Mouse (Mus musculus) forebrain, postnatal 0 days (tissue): ENCODE results near the gene Rac1. TPM values are rescaled to one million over a fixed set of nuclear protein-coding genes. Genes with fewer than 3 reads are reported as not detected.

Experiments used
- ATAC-seq: fragments of 200-750 bp; cut with Nextera tagmentation; 2 replicates; pipeline ENCODE4 v1.8.0; 2017; ENCODE audit warnings: mild to moderate bottlenecking, moderate library complexity
- DNase-seq: peaks from one replicate; pipeline ENCODE4 v3.0.0-alpha.2; 2015
- H3K27ac ChIP-seq: fragments of 300-500 bp; sonication (generic); 2 replicates; pipeline ENCODE4 v1.5.1; 2014; ENCODE audit warnings: low read depth, mild to moderate bottlenecking, antibody characterized with exemption, low read length, moderate library complexity, mixed read lengths
- H3K27me3 ChIP-seq: fragments of 300-500 bp; sonication (generic); 2 replicates; pipeline ENCODE4 v1.6.1; 2014; ENCODE audit warnings: mild to moderate bottlenecking, low read length, mixed read lengths; ENCODE audit not compliant: insufficient read depth
- H3K36me3 ChIP-seq: fragments of 300-500 bp; sonication (generic); 2 replicates; pipeline ENCODE4 v1.6.1; 2014; ENCODE audit warnings: mild to moderate bottlenecking, moderate library complexity; ENCODE audit not compliant: insufficient read depth
- H3K4me1 ChIP-seq: fragments of 300-500 bp; sonication (generic); 2 replicates; pipeline ENCODE4 v1.6.1; 2014; ENCODE audit warnings: antibody characterized with exemption; ENCODE audit not compliant: insufficient read depth
- H3K4me2 ChIP-seq: fragments of 300-500 bp; sonication (generic); 2 replicates; pipeline ENCODE4 v1.6.1; 2014; ENCODE audit warnings: low read depth, mild to moderate bottlenecking, moderate library complexity
- H3K4me3 ChIP-seq: fragments of 300-500 bp; sonication (generic); 2 replicates; pipeline ENCODE4 v1.5.1; 2014; ENCODE audit warnings: low read depth, low read length, mixed read lengths
- H3K9ac ChIP-seq: fragments of 300-500 bp; sonication (generic); 2 replicates; pipeline ENCODE4 v1.6.1; 2014; ENCODE audit warnings: mild to moderate bottlenecking
- H3K9me3 ChIP-seq: fragments of 300-500 bp; sonication (generic); 2 replicates; pipeline ENCODE4 v1.6.1; 2016; ENCODE audit warnings: low read length
- CTCF ChIP-seq: sonication (generic); IDR thresholded peaks from 2 replicates; pipeline ENCODE4 v1.5.1; 2016; ENCODE audit warnings: antibody characterized with exemption, control low read depth, low read depth
- WGBS: fragments of 180-500 bp; shearing (Covaris S2); extraction: QIAGEN DNeasy Blood & Tissue Kit; methylation state at CpG from one replicate; pipeline ENCODE4 v1.1.7; 2014; 5-methylcytosine and 5-hydroxymethylcytosine counted together
- polyA plus RNA-seq: library from polyadenylated mRNA; unstranded; fragments of >200 nt; fragmentation: Nextera tagmentation; extraction: Ambion mirVana; gene quantifications from 2 replicates; pipeline ENCODE4 v1.2.1, GENCODE M21; 2015
- total RNA-seq: library from RNA; depleted of rRNA; stranded (reverse); fragments of >200 nt; gene quantifications from 2 replicates; pipeline ENCODE4 v1.2.3, GENCODE M21; 2014

Rac1 gene
- total and polyA plus RNA-seq, 2 experiments from 2014 or later: 197 to 501 TPM

DNA sequence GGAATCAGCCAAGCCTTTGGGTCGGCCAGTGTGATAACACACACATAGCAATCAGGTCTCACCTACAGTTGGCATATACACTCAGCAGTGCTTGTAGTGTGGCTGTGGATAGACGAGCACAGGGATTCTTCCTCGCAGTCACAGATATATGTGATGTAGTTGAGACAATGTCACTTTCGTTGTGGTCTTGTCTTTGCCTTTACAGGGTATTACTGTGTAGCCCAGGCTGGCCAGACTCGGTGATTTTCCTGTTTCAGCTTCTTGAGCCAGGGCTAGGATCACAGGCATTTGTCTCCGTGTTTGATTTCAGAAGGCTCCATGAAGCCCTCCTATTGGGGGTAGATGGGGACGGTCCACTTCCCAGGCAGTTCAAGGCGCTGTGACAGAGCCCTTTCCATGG is 58.2 kb downstream of the Rac1 start:
- Histone ChIP-seq H3K4me3 (no peak overlapping the region), H3K36me3 (peaks cover 37% of the 10 kb centered on the region), H3K27me3 (no peaks in the 10 kb centered on the region), H3K4me1 (no peaks in the 10 kb centered on the region), H3K27ac (no peak overlapping the region), H3K4me2 (no peak overlapping the region), H3K9me3 (no peaks in the 10 kb centered on the region), H3K9ac (no peak overlapping the region)
- ATAC-seq: no peak
- DNase-seq: no peak
- WGBS: 94% methylated on average over 8 of the region's 8 CpGs
- no peak for TF ChIP-seq CTCF

DNA sequence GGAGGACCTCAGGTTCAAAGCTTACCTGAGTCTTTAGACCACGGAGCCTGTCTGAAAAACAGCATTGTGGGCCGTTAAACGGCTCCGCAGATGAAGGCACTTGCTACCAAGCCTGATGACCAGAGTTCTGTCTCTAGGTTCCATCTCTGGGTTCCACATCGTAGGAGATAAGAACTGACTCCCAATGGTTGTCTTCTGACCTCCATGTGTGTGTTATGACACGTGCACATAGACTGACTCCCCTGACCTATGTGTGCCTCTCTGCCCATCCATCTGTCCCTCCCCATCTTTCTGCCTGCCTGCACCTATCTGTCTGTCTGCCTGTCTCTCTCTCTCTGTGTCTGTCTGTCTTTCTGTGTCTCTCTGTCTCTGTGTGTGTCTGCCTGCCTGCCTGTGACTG is 59.9 kb downstream of the Rac1 start:
- H3K9me3 ChIP-seq: no peaks in the 10 kb centered on the region
- TF ChIP-seq CTCF: no peak
- 93% methylated on average over 6 of the region's 6 CpGs for WGBS
- no peak overlapping the region for H3K9ac ChIP-seq
- H3K27ac ChIP-seq: no peak overlapping the region
- 0 out of 2 replicates have a peak, but pooled peaks cover 4% of the 10 kb centered on the region for H3K4me1 ChIP-seq
- DNase-seq (no peak), ATAC-seq (no peak)
- H3K4me2 ChIP-seq: no peak overlapping the region
- peaks cover 31% of the 10 kb centered on the region for H3K36me3 ChIP-seq
- no peak overlapping the region for H3K4me3 ChIP-seq
- H3K27me3 ChIP-seq: no peaks in the 10 kb centered on the region

DNA sequence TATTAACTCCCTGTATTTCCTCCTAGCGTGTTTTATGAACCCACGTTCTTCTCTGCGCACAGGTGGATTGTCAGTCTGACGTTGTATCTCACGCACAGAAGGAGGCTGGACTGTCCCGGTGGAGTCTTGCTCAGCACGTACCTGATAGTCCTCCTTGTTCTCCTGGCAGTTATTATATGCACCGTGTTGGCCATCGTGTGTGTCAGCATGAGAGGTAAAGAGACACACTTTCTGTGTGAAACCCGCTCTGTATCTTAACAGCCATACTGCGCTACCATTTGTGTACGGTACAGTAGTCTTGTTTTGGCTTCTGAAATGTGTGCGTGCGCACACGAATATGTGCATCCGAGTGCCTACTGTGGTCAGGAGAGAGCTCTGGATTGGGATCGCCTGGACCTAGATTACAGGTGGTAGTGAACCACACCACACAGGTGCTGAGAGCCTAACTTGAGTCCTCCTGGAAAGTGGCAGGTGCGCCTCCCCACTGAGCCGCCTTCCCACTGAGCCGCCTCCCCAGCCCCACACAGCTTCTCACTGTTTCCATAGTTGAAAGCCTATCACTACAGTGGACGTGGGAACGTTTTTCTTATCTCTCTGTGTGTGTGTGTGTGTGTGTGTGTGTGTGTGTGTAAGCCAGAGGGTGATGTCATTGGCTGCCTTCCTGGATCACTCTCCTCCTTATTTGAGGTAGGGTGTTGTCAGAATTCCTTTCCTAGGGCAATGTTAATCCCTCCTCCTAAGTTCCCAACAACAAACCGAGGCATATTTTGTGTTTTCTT is 60.8 kb downstream of the Rac1 start:
- no peak overlapping the region for H3K9ac ChIP-seq
- H3K27me3 ChIP-seq: no peaks in the 10 kb centered on the region
- ATAC-seq (no peak), DNase-seq (no peak)
- no peak overlapping the region for H3K27ac ChIP-seq
- WGBS: 94% methylated on average over 23 of the region's 23 CpGs
- TF ChIP-seq CTCF: no peak
- H3K4me1 ChIP-seq: 0 out of 2 replicates have a peak, but pooled peaks cover 4% of the 10 kb centered on the region
- peaks cover 31% of the 10 kb centered on the region for H3K36me3 ChIP-seq
- no peak overlapping the region for H3K4me3 ChIP-seq
- H3K9me3 ChIP-seq: no peaks in the 10 kb centered on the region
- H3K4me2 ChIP-seq: no peak overlapping the region

DNA sequence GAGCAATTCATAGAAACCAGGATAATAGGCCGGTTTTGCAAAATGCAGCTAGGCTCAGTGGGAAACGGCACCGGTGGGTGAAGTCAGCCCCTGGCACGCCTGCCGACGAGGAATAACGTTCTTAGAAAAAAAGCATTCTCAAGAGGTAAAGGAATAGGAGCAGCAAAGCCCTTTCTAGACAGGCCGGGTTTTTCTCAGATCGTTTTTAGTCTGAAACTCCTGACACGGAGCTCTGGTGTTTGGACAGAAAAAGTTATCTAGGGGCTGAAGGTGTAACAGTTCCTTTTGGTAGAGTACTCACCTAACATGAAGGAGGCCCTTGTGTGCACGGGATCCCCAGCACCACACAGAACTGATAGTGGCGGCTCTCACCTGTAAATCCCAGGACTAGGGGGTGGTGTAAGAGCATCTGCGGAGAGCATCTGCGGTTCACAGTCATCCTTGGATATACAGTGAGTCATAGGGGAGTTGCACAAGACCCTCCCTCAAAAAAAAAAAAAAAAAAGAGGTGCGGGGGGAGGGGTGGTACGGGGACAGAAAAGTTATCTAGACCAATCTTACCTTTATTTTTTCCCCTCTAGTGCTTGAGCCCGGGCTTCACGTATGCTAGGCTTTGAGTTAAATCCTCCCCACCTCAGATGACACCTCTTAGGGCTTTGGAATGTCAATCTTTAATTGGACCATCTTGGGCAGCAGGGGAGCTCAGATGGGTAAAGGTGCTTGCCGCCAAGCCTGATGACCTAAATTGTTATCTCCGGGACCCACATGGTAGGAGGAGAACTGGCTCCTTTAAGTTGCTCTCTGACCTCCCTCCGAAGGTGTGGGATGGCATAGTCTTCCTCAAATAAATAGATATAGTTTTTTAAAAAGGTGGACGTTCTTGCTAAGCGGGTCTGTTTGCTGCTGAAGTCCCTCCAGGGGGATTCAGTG is 62.4 kb downstream of the Rac1 start:
- H3K27ac ChIP-seq: no peak overlapping the region; the same call in 1 of the 2 replicates
- H3K9ac ChIP-seq: peak overlapping the region; percentile 59
- H3K36me3 ChIP-seq: peaks cover 31% of the 10 kb centered on the region
- DNase-seq: no peak
- H3K4me1 ChIP-seq: 0 out of 2 replicates have a peak, but pooled peaks cover 4% of the 10 kb centered on the region
- H3K4me3 ChIP-seq: peak overlapping the region; percentile 58
- TF ChIP-seq CTCF: no peak
- WGBS: 36% methylated on average over 23 of the region's 23 CpGs
- peak overlapping the region; percentile 75 for H3K4me2 ChIP-seq
- H3K27me3 ChIP-seq: no peaks in the 10 kb centered on the region
- ATAC-seq: no peak
- H3K9me3 ChIP-seq: no peaks in the 10 kb centered on the region

DNA sequence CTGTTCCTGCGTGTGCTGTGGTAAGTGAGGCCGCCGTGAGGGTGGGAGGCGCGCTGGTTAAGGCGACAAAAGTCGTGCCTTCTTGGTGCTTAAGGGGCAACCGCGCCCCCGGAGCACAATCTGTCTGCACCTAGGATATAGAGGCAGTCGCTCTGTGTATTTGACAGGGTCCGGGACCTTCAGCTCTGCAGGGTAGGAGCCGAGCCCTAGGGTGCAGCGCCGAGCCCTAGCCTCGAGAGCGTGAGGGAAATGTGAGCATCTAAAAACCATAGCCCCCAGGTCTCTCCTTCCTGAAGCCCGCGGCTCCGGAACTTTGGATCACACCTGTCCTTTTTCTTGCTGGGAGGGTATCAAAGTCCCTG is 63.1 kb downstream of the Rac1 start:
- no peak for TF ChIP-seq CTCF

DNA sequence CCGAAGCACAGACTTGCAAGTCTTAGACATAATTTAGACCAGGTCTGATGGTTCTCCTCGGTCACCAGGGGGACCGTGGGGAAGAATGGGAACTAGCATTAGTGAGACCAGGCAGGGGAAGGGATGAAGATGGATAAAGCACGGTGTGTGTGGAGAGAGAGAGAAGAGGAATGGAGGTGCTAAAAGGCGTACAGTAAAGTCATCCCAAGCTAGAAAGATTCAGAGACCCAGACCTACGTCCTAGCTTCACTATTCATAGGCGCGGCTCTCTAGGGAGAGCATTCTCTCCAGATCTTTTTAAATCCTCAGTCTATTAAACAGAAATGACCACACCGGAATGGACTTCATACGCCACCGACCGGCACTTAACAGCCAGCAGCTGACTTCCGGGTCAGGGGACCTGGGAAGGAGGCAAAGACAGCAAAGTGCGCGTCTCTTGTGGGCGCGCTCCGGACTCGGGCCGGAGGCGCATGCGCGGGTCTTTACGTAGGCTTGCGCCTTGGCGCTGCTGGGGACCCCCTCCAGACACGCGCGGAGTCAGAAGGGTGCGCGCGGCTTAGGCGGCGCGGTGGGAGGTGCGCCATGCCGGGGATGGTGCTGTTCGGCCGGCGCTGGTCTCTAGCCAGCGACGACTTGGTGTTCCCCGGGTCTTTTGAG is 63.6 kb downstream of the Rac1 start, which contains the start of gene Daglb:
Daglb (plus strand) TSS at position 485 of the 657 bp plus-strand sequence.
- WGBS: 2% methylated on average over 43 of the region's 43 CpGs
- peaks cover 20% of the 10 kb centered on the region for H3K36me3 ChIP-seq
- DNase-seq (peak; percentile 96), ATAC-seq (peak; percentile 99)
- peak; percentile 13; the same call in 1 of the 2 replicates for TF ChIP-seq CTCF
- H3K27me3 ChIP-seq: no peaks in the 10 kb centered on the region
- peak within 1 kb of the TSS; percentile 59 for H3K9ac ChIP-seq
- H3K4me2 ChIP-seq: peak within 1 kb of the TSS; percentile 75
- 0 out of 2 replicates have a peak, but pooled peaks cover 4% of the 10 kb centered on the region for H3K4me1 ChIP-seq
- peak within 1 kb of the TSS; percentile 79 for H3K27ac ChIP-seq
- no peaks in the 10 kb centered on the region for H3K9me3 ChIP-seq
- peak within 1 kb of the TSS; percentile 58 for H3K4me3 ChIP-seq

More for the DNA sequence above, 63.1 kb downstream of the Rac1 start:
- Histone ChIP-seq H3K9ac (peak overlapping the region; percentile 59), H3K4me2 (peak overlapping the region; percentile 75), H3K4me1 (0 out of 2 replicates have a peak, but pooled peaks cover 4% of the 10 kb centered on the region), H3K36me3 (peaks cover 26% of the 10 kb centered on the region), H3K27ac (peak overlapping the region; percentile 79), H3K9me3 (no peaks in the 10 kb centered on the region), H3K4me3 (peak overlapping the region; percentile 58), H3K27me3 (no peaks in the 10 kb centered on the region)
- ATAC-seq (no peak; the same call in 1 of the 2 replicates), DNase-seq (no peak)
- WGBS: 1% methylated on average over 20 of the region's 20 CpGs
